ENCODE assay signal across 8 mouse cellular contexts in genomic region chr10:8792412-8792811, GRCm38 (mm10).
DNase-seq lines count a peak whose midpoint lies in the region.

No protein-coding gene starts in this region.

- intact Hi-C loops in heart, postnatal 36 days (cut with DNase I): loop anchor here (2.0 to 10.0 kb wide), 4 partner anchors 94 to 882 kb away; partner anchors contain the start of genes Samd5 and Sash1

- peak; percentile 36 to 86 for DNase-seq in adrenal gland, adult (ENCODE audit: inconsistent age in 2 of 2, low spot score in 1 of 2)
- DNase-seq in adrenal gland, adult 8-10 months: no peak
- peak; percentile 64 for DNase-seq in MN1 (ENCODE audit: low spot score)
- DNase-seq in embryo, embryonic 9.5 days (ENCODE audit: extremely low spot score): peak; percentile 43
- DNase-seq in heart, postnatal 36 days: peak; percentile 75 to 78
- peak; percentile 48 to 86 for DNase-seq in layer of hippocampus, adult 18-20 months (ENCODE audit: low spot score in 2 of 2)
- DNase-seq in lung, postnatal 36 days: peak; percentile 85
- DNase-seq in right cerebral cortex, postnatal 25 days: peak; percentile 59
